In genomic region chr13:19668355-19669140, GRCm38 (mm10) we compare ENCODE assay signal across 25 mouse cellular contexts. TPM values are rescaled to one million over a fixed set of nuclear protein-coding genes. Genes with fewer than 3 reads are reported as not detected.
"Had no signal": no experiment of that assay in that cellular context is flagged by ENCODE, and none has a peak within 500 bp of the region (broad histone marks: within the 10 kb centered on the region; RNA-seq: fewer than 3 reads in every experiment).

No protein-coding gene starts in this region.

- H3K4me1 ChIP-seq: lung, embryonic 15.5 days; megakaryocyte, embryonic 14.5 days; midbrain, embryonic 13.5 days; midbrain, embryonic 15.5 days; neural tube, embryonic 12.5 days; stomach, embryonic 15.5 days had no signal

- ATAC-seq: lung, postnatal 0 days; midbrain, embryonic 13.5 days; midbrain, embryonic 15.5 days had no signal

- H3K4me3 ChIP-seq: lung, embryonic 15.5 days; megakaryocyte, embryonic 14.5 days; midbrain, embryonic 13.5 days; midbrain, embryonic 15.5 days; neural tube, embryonic 12.5 days; stomach, embryonic 15.5 days had no signal

- H3K4me2 ChIP-seq: lung, embryonic 15.5 days; midbrain, embryonic 11.5 days; midbrain, embryonic 13.5 days; midbrain, embryonic 15.5 days; neural tube, embryonic 12.5 days; stomach, embryonic 15.5 days had no signal

- H3K9me3 ChIP-seq: lung, embryonic 15.5 days; megakaryocyte, embryonic 14.5 days; midbrain, embryonic 13.5 days; midbrain, embryonic 15.5 days; neural tube, embryonic 12.5 days; stomach, embryonic 15.5 days had no signal

- DNase-seq: lung, adult 2 months; lung, postnatal 14 days; lung, postnatal 36 days; right cerebral cortex, postnatal 14 days; thymus, adult 2 months; thymus, postnatal 25 days; thymus, postnatal 4 days had no signal

- H3K27ac ChIP-seq: lung, embryonic 15.5 days; macrophage; midbrain, embryonic 13.5 days; midbrain, embryonic 15.5 days; neural tube, embryonic 12.5 days; stomach, embryonic 15.5 days; stomach, postnatal 0 days had no signal

- H3K36me3 ChIP-seq: lung, embryonic 15.5 days; midbrain, embryonic 13.5 days; midbrain, embryonic 15.5 days; neural tube, embryonic 12.5 days; stomach, embryonic 15.5 days had no signal

- H3K27me3 ChIP-seq: lung, embryonic 15.5 days; megakaryocyte, embryonic 14.5 days; midbrain, embryonic 13.5 days; midbrain, embryonic 15.5 days; neural tube, embryonic 12.5 days; stomach, embryonic 15.5 days had no signal

- H3K9ac ChIP-seq: lung, embryonic 15.5 days; midbrain, embryonic 13.5 days; midbrain, embryonic 15.5 days; neural tube, embryonic 12.5 days; stomach, embryonic 15.5 days had no signal

RNA-seq across cellular contexts. Expression of gene Nme8, which starts 29.0 kb away (rescaled TPM):
- total RNA-seq: megakaryocyte progenitor cell, adult 5-6 weeks; midbrain, postnatal 0 days; monocyte, adult 5-6 weeks; neutrophil, adult 5-6 weeks had no signal
- polyA plus RNA-seq: lung, adult 2 months; lung, embryonic 15.5 days; macrophage; midbrain, embryonic 11.5 days; midbrain, embryonic 13.5 days; neural tube, embryonic 12.5 days; neural tube, embryonic 14.5 days; spleen, adult 2 months; stomach, embryonic 15.5 days; stomach, postnatal 0 days; thymus, adult 2 months; urinary bladder, adult 2 months had no signal

RNA-seq across cellular contexts. Expression of gene Sfrp4, which starts 45.6 kb away (rescaled TPM):
- total RNA-seq: monocyte, adult 5-6 weeks; neutrophil, adult 5-6 weeks had no signal
- polyA plus RNA-seq: macrophage; testis, adult 2 months had no signal

RNA-seq across cellular contexts. Expression of gene Epdr1, which starts 48.8 kb away (rescaled TPM):
- total RNA-seq: monocyte, adult 5-6 weeks; neutrophil, adult 5-6 weeks had no signal
